Mouse (Mus musculus) heart, postnatal 0 days (tissue): Measurements from ENCODE around the gene Nsa2. TPM values are rescaled to one million over a fixed set of nuclear protein-coding genes. Genes with fewer than 3 reads are reported as not detected.

Source experiments
- ATAC-seq: fragments of 200-750 bp; cut with Nextera tagmentation; 2 replicates; pipeline ENCODE4 v1.8.0; 2017; ENCODE audit warnings: low read depth, moderate number of reproducible peaks, moderate library complexity; ENCODE audit not compliant: insufficient read depth
- DNase-seq: peaks from one replicate; pipeline ENCODE4 v3.0.0-alpha.2; 2016; ENCODE audit warnings: low spot score
- H3K27ac ChIP-seq: fragments of 300-500 bp; sonication (generic); 2 replicates; pipeline ENCODE4 v1.5.1; 2014; ENCODE audit warnings: low read depth, mild to moderate bottlenecking
- H3K27me3 ChIP-seq: fragments of 300-500 bp; sonication (generic); 2 replicates; pipeline ENCODE4 v1.6.1; 2014; ENCODE audit warnings: low read length, mixed read lengths; ENCODE audit not compliant: control insufficient read depth, insufficient read depth
- H3K36me3 ChIP-seq: fragments of 300-500 bp; sonication (generic); replicated peaks from 2 replicates; pipeline ENCODE4 v1.6.1; 2014; ENCODE audit warnings: low read length, mixed read lengths; ENCODE audit not compliant: control insufficient read depth, insufficient read depth
- H3K4me1 ChIP-seq: fragments of 300-500 bp; sonication (generic); 2 replicates; pipeline ENCODE4 v1.6.1; 2014; ENCODE audit warnings: antibody characterized with exemption; ENCODE audit not compliant: control insufficient read depth, insufficient read depth
- H3K4me2 ChIP-seq: fragments of 300-500 bp; sonication (generic); 2 replicates; pipeline ENCODE4 v1.6.1; 2014; ENCODE audit warnings: low read depth, mild to moderate bottlenecking, low read length, moderate library complexity
- H3K4me3 ChIP-seq: fragments of 300-500 bp; sonication (generic); 2 replicates; pipeline ENCODE4 v1.5.1; 2014; ENCODE audit warnings: low read depth, low read length
- H3K9ac ChIP-seq: fragments of 300-500 bp; sonication (generic); replicated peaks from 2 replicates; pipeline ENCODE4 v1.6.1; 2014; ENCODE audit warnings: low read depth, low read length, mixed read lengths
- H3K9me3 ChIP-seq: fragments of 300-500 bp; sonication (generic); replicated peaks from 2 replicates; pipeline ENCODE4 v1.6.1; 2016; ENCODE audit warnings: low read length; ENCODE audit not compliant: control insufficient read depth
- CTCF ChIP-seq: IDR thresholded peaks from 2 replicates; pipeline ENCODE4 v1.5.1; 2016; ENCODE audit warnings: antibody characterized with exemption, control low read depth, low read depth
- EP300 ChIP-seq: IDR thresholded peaks from 2 replicates; pipeline ENCODE4 v1.6.1; 2016; ENCODE audit warnings: antibody characterized with exemption, low read depth
- WGBS: fragments of 180-500 bp; shearing (Covaris S2); extraction: QIAGEN DNeasy Blood & Tissue Kit; methylation state at CpG from one replicate; pipeline ENCODE4 v1.1.7; 2014; 5-methylcytosine and 5-hydroxymethylcytosine counted together
- polyA plus RNA-seq: library from polyadenylated mRNA; unstranded; fragments of >200 nt; fragmentation: Nextera tagmentation; extraction: Ambion mirVana; gene quantifications from 2 replicates; pipeline ENCODE4 v1.2.1, GENCODE M21; 2015
- total RNA-seq: library from RNA; depleted of rRNA; stranded (reverse); fragments of >200 nt; gene quantifications from 2 replicates; pipeline ENCODE4 v1.2.3, GENCODE M21; 2014; ENCODE audit warnings: low replicate concordance

Nsa2 gene
- total and polyA plus RNA-seq, 2 experiments from 2014 or later = 23.4 to 47.1 TPM

GRCm38 (mm10) chr13:97180113-97180828 lies 42.5 kb upstream of the Nsa2 start:
- Histone ChIP-seq H3K27me3 (no peaks in the 10 kb centered on the region), H3K36me3 (peaks cover 64% of the 10 kb centered on the region), H3K4me1 (0 out of 2 replicates have a peak, but pooled peaks cover 5% of the 10 kb centered on the region), H3K4me2 (no peak overlapping the region), H3K27ac (no peak overlapping the region), H3K9ac (no peak overlapping the region), H3K9me3 (no peaks in the 10 kb centered on the region), H3K4me3 (no peak overlapping the region)
- WGBS = 71% methylated on average over 6 of the region's 6 CpGs
- ATAC-seq (no peak), DNase-seq (no peak)
- no peak for TF ChIP-seq CTCF
- TF ChIP-seq EP300 = no peak

- TF ChIP-seq EP300 (no peak), CTCF (no peak)
- H3K27me3 ChIP-seq = no peaks in the 10 kb centered on the region
- WGBS = 74% methylated on average over 7 of the region's 7 CpGs
- no peaks in the 10 kb centered on the region for H3K9me3 ChIP-seq
- H3K4me1 ChIP-seq = no peaks in the 10 kb centered on the region
- H3K9ac ChIP-seq = no peak overlapping the region
- no peak overlapping the region for H3K27ac ChIP-seq
- H3K4me2 ChIP-seq = no peak overlapping the region
- H3K36me3 ChIP-seq = peaks cover 77% of the 10 kb centered on the region
- no peak for ATAC-seq
- H3K4me3 ChIP-seq = no peak overlapping the region
- DNase-seq = no peak
These were observed 41.2 kb upstream of the Nsa2 start for GRCm38 (mm10) chr13:97178943-97179342.

- peaks cover 90% of the 10 kb centered on the region for H3K36me3 ChIP-seq
- no peaks in the 10 kb centered on the region for H3K27me3 ChIP-seq
- DNase-seq = no peak
These were observed 39.0 kb upstream of the Nsa2 start for GRCm38 (mm10) chr13:97176731-97177130.

GRCm38 (mm10) chr13:97175520-97176264 lies 38.0 kb upstream of the Nsa2 start:
- TF ChIP-seq EP300 (no peak), CTCF (no peak)

More at GRCm38 (mm10) chr13:97176731-97177130, 39.0 kb upstream of the Nsa2 start:
- Histone ChIP-seq H3K4me1 (no peaks in the 10 kb centered on the region), H3K9ac (no peak overlapping the region), H3K27ac (no peak overlapping the region), H3K4me3 (no peak overlapping the region), H3K9me3 (no peaks in the 10 kb centered on the region), H3K4me2 (no peak overlapping the region)
- TF ChIP-seq EP300 = no peak
- TF ChIP-seq CTCF = no peak
- 83% methylated on average over 5 of the region's 5 CpGs for WGBS
- ATAC-seq = no peak

GRCm38 (mm10) chr13:97145834-97146233 lies 8.1 kb upstream of the Nsa2 start:
- WGBS = 56% methylated on average over 4 of the region's 4 CpGs
- peaks cover 61% of the 10 kb centered on the region for H3K36me3 ChIP-seq
- peak; percentile 17 for DNase-seq

More at GRCm38 (mm10) chr13:97175520-97176264, 38.0 kb upstream of the Nsa2 start:
- DNase-seq (no peak), ATAC-seq (no peak)
- no peaks in the 10 kb centered on the region for H3K4me1 ChIP-seq
- H3K27me3 ChIP-seq = no peaks in the 10 kb centered on the region
- 85% methylated on average over 10 of the region's 10 CpGs for WGBS
- no peak overlapping the region for H3K4me2 ChIP-seq
- H3K9ac ChIP-seq = no peak overlapping the region
- H3K9me3 ChIP-seq = no peaks in the 10 kb centered on the region
- no peak overlapping the region for H3K27ac ChIP-seq
- peaks cover 90% of the 10 kb centered on the region for H3K36me3 ChIP-seq
- H3K4me3 ChIP-seq = no peak overlapping the region

More at GRCm38 (mm10) chr13:97145834-97146233, 8.1 kb upstream of the Nsa2 start:
- TF ChIP-seq CTCF = peak; percentile 61
- TF ChIP-seq EP300 = no peak
- no peak overlapping the region for H3K27ac ChIP-seq
- no peak for ATAC-seq
- H3K4me2 ChIP-seq = no peak overlapping the region
- no peaks in the 10 kb centered on the region for H3K27me3 ChIP-seq
- H3K9ac ChIP-seq = no peak overlapping the region
- no peaks in the 10 kb centered on the region for H3K9me3 ChIP-seq
- no peaks in the 10 kb centered on the region for H3K4me1 ChIP-seq
- H3K4me3 ChIP-seq = no peak overlapping the region
